Mouse (Mus musculus) brain, embryonic 14.5 days (tissue): ENCODE data around the gene Fam222a.

Source experiments
- CTCF ChIP-seq: fragments of 200-500 bp; IDR thresholded peaks from 2 replicates; pipeline ENCODE4 v1.5.1; 2012; ENCODE audit warnings: inconsistent platforms, mild to moderate bottlenecking, moderate library complexity, borderline replicate concordance; ENCODE audit not compliant: insufficient read depth, insufficient read length; ENCODE audit errors: extremely low read depth
- POLR2A ChIP-seq: fragments of 200-500 bp; IDR thresholded peaks from 2 replicates; pipeline ENCODE4 v1.6.1; 2012; ENCODE audit warnings: mild to moderate bottlenecking, inconsistent platforms, borderline replicate concordance; ENCODE audit not compliant: poor library complexity, insufficient read depth, insufficient read length, severe bottlenecking; ENCODE audit errors: extremely low read depth

DNA sequence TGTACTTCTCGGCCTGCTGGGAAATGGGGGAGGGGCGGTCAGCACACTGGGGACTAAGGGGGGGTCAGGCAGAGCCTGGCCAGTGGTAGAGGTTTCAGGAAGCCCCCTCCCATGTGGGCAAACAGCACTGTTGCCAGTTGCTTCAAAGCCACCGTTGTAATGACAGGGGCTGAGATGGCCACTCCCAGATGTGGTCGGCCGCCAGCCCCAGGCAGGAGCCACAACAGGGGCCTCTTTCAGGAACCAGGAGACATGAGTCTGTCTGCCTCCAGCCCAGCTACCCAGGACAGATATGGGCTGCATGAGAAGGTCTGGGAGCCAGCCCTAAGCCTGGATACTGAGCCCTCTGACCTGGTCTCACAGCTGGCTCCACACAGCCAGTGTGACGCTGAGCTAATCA, 77.1 kb downstream of the Fam222a start:
- TF ChIP-seq CTCF (no peak), POLR2A (no peak)
